Mouse (Mus musculus) megakaryocyte, embryonic 14.5 days (primary cell): ENCODE measurements at regions not wholly inside any gene's neighbourhood (a gene's known extent, or its start where the extent isn't known, plus 50 kb on each side); places are given as distances from the start of the nearest gene placed in this dataset.

Experiments
- FLI1 ChIP-seq: IDR thresholded peaks from 2 replicates; pipeline ENCODE4 v1.6.1; 2012; ENCODE audit warnings: low read length, inconsistent platforms, mixed read lengths
- GATA1 ChIP-seq: IDR thresholded peaks from 3 replicates; pipeline ENCODE4 v1.6.1; 2012; ENCODE audit warnings: mixed read lengths, low read length, inconsistent platforms, borderline replicate concordance

GRCm38 (mm10) chr15:93115674-93116102 is 159.3 kb downstream of the Gxylt1 start:
- TF ChIP-seq GATA1: no peak
- TF ChIP-seq FLI1: no peak
